Mouse (Mus musculus): Measurements from ENCODE around the gene Banp. TPM values are rescaled to one million over a fixed set of nuclear protein-coding genes. Genes with fewer than 3 reads are reported as not detected.
A peak's percentile ranks its signal among the peaks of the same experiment; 100 is the strongest.

Gene Banp
- total RNA-seq, 2 experiments from 2014 or later: 44.5 to 52.3 TPM

DNA sequence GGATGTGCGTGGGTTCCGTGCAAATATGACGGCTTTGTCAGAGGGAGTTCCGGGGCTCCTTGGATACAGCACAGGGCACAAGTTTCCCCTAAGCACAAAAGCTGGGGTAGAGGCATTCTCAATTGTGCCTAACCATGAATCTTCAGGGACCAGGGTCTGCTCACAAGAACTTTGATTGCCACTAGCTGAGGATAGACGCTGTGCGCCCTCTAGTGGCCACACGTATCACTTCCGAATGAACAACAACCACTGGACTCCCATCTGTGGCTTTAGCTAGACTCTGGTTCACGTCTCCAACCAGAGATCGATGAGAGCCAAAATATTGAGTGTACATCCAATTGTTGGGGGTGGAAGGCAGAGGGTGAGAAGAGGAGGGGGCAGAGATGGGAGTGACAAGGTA is 23.9 kb upstream of the Banp start:
- DNase-seq (ENCODE audit: low spot score in 2 of 2): peak; percentile 82 to 87

DNA sequence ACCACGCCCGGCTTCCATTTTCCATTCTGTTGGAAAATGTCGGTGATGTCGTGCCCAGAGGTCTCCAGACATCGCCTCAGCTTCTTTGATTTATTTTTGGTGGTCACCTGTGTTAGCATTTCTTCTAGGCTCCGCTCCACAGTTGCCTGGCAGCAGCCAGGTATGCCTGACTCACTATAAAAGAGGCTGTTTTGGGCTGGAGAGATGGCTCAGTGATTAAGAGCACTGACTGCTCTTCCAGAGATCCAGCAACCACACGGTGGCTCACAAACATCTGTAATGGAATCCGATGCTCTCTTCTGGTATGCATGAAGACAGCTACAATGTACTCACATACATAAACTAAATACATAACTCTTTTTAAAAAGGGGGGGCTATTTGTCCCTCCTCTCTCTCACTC is 23.3 kb upstream of the Banp start:
- no peak for DNase-seq (ENCODE audit: low spot score in 2 of 2)

DNA sequence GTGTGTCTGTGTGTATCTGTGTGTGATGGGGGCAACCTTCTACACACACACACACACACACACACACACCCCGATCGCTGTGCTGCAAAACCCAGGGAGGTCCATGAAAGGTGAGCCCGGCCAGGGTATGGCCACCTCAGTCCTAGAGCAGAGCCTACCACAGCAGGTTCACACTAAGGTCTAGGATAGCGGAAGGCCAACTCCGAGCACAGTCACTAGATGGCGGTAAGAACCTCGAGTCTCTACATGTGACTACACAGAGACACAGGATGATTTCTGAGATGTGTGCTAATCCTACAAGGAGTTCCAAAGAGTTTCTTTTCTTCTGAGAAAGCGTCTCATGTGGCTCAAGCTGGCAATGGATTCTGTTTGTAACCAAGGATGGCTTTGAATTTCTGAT is 22.2 kb upstream of the Banp start:
- no peak for DNase-seq (ENCODE audit: low spot score in 2 of 2)

DNA sequence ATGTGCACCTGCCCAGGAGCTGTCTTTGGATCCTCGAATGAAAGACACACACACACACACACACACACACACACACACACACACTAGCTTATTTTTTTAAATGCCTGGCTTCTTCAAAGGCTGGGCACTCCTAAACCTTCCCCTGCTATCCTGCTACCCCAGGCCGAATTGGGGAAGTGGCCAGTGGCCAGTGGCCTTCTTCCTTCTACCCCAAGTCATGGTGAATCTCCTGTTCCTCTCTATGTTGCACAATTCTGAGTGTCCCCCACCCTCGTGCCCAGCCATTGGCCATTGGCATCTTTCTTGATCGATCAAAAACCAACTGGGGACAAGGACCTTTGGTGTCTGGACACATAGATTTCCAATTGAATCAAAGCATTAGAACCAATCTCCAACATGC is 19.5 kb upstream of the Banp start:
- no peak for DNase-seq (ENCODE audit: low spot score in 2 of 2)

DNA sequence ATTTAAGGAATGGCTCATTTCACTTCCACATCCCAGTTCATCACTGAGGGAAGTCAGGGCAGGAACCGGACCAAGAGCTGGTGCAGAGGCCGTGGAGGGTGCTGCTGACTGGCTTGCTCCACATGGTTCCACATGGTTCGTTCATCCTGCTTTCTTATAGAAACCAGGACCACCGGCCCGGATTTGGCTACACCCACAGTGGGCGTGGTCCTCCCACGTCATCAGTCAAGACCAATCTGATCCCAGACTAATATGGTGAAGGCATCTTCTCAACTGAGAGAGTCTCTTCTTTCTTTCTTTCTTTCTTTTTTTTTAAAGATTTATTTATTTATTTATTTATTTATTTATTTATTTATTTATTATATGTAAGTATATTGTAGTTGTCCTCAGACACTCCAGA is 18.0 kb upstream of the Banp start:
- no peak for DNase-seq (ENCODE audit: low spot score in 2 of 2)

DNA sequence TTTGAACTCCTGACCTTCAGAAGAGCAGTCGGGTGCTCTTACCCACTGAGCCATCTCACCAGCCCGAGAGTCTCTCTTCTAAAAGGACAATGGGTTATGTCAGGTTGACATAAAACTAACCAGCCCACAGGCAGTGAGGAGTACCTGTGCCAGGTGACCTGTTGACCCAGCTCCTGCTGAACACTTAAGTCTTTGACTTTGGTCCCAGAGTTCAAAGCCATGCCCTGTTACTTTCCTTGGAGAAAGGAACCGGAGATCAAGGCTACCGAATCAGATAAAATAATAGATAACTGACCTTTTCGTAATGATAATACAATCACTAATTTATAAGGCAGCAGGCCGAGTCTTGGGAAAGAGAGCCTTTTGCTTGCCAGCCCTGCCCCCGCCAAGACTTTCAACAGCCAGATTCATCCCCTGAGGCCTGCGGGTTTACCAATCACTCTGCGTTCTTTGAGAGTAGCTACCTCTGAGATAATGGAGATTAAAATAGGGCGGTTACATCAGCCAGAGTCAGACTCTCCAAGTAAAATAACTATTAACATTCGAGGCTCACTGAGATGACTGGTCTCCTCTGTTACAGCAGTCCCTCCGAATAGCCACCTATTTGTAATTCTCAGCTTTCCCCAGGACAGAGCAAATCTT is 17.4 kb upstream of the Banp start:
- DNase-seq (ENCODE audit: low spot score in 2 of 2): no peak

DNA sequence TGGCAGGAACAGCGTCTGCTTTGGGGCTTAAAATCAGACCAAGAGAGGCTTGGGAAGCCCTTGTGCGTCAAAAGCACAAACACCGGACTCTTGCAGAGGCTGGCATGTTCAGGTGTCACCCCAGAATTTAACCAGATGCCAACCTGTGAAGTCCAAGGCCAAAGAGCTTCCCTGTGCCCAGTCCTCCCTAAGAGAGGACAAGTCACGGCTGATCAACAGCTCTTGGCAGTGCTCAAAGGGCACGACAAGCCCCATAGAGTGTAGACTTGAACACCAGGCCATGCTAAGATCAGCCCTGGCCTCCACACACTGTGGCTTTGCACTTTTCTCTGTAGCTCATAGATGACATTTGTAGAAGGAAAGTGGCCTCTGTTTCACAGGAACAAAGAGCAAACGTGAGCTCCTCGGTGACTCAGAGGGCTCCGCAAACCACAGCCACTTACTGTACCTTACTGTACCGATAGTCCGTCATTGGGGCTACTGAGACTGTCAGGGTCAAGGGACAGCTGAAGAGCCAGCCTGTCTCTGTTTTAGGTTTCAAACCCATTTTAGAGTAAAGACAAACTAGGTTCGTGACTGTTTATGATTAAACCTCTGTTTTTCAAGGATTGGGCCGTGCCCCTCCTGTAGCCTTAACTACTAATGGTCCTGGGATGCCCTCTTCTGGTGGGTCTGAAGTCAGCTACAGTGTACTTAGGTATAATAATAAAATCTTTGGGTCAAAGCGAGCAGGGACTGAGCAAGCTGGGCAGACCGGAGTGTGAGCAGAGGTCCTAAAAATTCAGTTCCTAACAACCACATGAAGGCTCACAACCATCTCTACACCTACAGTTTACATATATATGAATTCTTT is 16.7 kb upstream of the Banp start:
- DNase-seq (ENCODE audit: low spot score in 2 of 2): no peak

DNA sequence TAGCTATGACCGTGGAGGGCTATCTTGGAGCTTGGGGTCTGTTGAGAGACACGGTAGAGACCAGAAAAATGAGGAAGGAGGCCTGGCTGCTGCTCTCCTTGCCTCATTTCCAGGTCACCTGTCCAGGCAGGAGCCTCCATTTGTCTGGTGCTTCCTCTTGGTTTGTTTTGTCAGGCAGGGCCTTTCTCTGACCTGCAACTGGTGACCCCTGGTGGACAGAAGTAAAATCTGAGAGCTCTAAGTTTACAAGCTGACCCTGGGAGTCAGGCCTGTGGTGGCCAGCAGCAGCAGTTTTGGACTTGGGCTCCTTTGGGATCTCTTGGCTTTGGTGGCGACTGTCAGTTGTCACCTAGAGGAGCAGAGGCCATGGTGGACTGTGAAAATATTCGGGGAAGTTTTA is 15.0 kb upstream of the Banp start:
- DNase-seq (ENCODE audit: low spot score in 2 of 2): peak in 1 of 2 experiments; percentile 12

DNA sequence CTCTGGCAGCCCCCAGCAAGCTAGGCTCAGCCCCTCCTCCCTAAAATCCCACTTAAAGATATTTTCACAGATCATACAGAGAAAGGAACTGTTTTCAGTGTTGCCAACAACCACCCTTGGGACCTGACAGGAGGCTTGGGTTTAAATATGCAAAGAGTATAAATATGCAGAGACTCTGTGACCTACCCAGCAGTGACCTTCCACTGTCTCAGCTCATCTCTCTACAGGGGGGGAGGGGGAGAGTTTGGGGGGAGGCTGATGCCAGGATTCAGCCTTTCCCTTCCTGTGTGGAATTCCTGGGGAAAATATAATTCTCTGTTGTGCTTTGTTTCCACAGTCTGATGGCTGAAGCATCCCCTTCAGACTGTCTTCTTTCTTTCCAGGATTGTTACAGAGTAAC is 14.6 kb upstream of the Banp start:
- no peak for DNase-seq (ENCODE audit: low spot score in 2 of 2)

DNA sequence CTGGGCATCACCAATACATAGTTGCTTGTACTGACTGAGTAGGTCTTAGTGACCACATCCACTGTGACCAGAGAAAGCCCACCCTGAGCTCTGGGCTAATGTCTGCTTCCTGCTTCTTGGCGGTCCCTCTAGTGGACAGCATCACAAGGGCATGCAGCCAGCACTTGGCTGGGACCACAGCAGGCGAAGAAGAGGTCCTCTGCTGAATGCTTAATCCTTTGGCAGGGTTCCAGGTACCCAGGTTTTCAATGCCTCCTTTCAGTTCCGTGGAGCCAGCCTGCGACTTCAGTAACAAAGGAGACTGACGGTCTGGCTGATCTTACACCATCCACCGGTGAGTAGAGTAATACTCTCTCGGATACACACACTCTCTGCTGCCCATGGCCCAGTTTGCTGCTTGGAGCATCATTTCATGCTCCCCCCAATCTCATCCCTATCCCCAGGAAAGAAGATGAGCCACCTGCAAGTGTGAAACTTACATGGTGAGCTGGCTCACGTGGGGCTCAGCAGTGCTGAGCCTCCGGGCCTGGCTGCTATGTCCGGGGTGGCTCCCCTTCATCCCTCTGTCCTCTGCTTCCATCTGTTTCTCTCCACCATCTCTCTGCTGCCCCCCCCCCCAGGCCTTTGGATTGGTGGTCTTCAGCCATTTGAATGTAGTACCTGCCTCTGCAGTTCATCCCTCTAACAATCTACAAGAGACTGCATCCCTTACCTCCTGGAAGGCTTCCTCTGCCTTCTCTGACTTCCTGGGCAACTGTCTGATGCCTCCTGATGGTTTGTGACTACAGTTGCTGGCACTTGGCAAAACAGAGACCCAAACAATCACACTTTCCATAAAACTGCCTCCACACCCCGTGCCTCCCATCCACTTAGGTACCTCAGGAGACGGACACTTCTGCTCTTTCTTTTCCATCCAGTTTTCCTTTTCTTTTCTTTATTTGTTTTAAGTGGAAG is 13.9 kb upstream of the Banp start:
- DNase-seq (ENCODE audit: low spot score in 2 of 2): peak; percentile 48 to 57

DNA sequence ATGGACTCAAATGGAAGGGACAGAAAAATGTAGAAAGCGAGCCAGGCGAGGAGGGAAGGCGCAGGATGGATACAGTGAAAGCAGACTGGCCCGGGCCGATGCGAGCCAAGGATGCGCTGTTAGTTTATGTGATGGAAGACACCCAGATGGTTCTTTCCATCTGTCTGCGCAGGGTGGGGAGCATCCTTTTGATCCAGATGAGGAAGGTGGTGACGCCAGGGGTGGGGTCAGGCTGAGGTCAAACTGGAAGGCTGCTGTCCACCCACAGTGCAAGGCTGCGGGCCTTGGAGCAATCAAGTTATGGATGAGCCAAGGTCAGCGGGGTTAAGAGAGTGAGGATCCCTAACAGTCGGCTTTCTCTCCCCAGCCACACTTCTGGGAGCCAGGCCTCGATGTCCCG is 13.2 kb upstream of the Banp start:
- DNase-seq (ENCODE audit: low spot score in 2 of 2): no peak

DNA sequence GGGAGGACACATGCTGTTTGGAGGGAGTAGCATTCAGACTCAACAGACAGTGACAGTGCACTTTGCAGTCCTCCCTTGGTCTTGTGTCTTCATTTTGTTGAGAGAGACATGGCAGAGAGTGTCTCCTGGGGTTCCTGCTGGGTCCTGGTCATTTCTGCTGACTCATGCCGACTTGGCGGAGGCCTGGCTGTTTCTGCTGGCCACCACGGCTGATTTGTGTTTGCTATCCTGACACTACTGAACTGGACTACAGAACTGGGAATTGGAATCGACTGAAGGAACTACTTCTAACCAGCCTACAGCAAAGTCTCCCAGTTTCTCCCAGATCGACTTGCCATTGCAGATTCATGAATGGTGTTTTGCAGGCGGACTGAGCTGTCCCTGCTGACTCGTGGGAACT is 10.8 kb upstream of the Banp start:
- DNase-seq (ENCODE audit: low spot score in 2 of 2): no peak

DNA sequence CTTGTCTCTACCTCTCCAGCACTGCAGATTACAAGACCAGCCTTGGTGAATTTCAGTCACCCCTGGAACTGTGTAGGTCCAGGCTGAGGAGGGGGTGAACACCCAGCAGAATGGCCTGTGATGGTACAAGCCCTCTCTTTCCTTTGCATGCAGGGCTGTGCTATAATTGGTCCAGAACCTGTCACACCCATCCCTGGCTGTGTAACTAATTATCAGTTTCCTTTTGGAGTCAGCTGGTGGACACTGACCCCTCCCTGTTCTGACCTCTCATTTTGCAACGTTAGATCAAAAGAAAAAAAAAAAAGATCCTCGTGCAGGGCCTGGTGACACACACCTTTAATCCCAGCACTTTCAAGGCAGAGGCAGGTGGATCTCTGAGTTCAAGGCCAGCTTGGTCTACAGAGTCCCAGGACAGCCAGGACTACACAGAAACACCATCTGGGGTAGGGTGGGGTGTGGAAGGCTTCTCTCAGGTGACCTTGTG is 6.5 kb upstream of the Banp start:
- DNase-seq (ENCODE audit: low spot score in 2 of 2): no peak

DNA sequence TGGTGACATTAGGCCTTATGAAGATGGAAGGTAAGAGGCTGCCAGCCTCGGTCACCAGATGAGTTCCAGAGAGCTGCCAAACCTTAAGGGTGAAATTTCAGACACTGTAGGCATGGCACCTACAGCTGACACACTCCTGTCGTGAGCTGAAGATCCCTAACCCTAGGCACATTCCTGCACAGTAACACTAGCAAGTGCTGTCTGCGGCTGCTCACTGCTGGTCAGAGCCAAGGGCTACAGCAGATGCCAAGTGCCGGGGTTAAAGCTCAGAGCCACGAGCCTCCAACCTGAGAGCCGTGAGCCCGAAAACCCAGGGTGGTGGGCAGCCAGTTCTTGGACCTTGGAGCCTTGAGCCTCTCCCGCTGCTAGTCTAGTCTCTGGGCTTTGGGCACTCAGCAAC is 5.8 kb upstream of the Banp start:
- DNase-seq (ENCODE audit: low spot score in 2 of 2): no peak

DNA sequence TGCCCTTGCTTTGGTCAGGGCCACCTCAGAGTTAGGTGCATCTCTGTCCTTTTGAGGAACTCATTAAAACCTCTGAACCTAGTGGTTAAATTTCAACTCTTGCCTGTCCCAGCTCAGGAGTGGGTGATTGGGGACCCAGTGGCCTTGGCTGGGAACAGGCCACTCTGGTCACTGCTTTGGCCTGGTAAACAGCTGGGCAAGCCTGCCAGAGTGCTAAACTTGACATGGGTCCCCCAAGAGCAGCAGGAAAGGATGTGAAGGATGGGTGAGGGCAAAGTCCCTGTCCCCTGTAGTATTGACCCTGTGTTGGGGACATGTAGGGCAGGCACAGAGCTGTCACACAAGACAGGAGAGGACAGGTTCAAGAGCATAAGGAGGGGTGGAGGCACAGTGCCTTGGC is 4.7 kb upstream of the Banp start, which contains the start of gene Car5a:
Gene Car5a, minus strand, starts transcription at position 74 of the 400 bp plus-strand sequence.
- DNase-seq (ENCODE audit: low spot score in 2 of 2): no peak

DNA sequence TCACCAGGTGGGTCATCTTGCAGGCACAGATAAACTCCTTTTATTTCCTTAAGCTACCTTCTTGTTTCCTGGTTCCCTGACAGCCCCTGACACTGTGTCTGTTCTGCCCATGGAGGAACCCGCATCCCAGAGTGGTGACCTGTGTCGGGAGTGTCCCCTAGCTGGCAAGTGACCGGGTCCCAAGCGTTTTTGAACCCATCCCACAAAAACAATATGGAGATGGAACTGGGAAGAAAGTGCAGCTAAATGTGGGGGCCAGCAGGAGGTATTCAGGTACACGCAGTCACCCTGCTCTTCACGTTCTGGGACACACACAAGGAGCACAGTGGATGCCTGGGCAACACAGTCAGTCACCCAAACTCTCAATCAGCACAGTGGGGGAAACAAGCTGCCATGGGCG is 3.2 kb upstream of the Banp start:
- DNase-seq (ENCODE audit: low spot score in 2 of 2): no peak

DNA sequence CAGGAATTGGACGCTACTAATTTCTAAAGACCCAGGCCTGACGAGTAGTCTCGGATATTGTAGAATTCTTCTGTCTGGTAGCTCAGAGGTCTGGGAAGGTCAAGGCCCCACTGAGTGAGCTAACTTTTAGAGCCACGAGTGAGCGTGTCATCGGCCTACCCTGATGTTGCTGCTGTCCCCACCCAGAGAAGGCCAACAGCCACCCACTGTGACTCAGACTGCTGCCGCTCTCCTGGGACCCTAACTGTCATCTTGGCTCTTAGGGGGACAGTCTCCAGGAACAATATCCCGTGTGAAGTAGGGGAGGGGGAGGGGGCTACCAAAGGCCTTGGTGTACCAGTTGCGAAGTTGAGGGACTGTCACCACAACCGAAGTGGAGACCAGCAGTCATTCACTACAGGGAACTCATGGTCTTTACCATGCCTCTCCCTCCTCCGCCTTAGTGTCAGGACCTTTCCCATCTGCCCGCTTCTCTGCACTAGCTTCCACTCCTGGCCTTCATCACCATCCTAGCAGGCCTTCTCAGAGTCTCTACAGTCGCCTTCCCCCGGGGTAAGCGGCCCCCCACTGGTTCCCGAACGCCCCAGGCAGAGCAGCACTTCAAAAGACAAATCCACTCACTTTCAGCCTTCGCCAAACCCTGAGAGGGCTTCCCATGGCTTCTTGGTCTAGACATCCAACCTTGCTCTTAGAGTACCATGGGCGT is 2.4 kb upstream of the Banp start:
- DNase-seq (ENCODE audit: low spot score in 2 of 2): no peak

DNA sequence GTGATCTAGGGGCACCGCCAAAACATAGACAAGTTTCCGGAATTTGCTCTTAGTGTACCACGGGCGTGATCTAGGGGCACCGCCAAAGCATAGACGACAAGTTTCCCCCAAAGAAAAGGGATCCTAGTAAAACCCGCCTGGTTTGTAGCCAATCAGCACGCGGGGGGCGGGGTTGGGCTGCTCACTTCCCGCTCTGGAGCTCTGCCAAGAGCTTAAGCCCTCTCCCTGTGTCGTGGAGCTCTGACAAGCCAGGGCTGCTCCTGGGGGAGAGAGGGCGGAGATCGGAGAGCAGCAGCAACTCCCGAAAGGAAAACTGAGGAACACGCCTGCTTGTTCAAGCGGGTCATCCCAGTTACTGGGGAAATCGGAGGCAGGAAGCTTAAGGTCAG is 1.8 kb upstream of the Banp start:
- peak; percentile 42 to 58 for DNase-seq (ENCODE audit: low spot score in 2 of 2)

DNA sequence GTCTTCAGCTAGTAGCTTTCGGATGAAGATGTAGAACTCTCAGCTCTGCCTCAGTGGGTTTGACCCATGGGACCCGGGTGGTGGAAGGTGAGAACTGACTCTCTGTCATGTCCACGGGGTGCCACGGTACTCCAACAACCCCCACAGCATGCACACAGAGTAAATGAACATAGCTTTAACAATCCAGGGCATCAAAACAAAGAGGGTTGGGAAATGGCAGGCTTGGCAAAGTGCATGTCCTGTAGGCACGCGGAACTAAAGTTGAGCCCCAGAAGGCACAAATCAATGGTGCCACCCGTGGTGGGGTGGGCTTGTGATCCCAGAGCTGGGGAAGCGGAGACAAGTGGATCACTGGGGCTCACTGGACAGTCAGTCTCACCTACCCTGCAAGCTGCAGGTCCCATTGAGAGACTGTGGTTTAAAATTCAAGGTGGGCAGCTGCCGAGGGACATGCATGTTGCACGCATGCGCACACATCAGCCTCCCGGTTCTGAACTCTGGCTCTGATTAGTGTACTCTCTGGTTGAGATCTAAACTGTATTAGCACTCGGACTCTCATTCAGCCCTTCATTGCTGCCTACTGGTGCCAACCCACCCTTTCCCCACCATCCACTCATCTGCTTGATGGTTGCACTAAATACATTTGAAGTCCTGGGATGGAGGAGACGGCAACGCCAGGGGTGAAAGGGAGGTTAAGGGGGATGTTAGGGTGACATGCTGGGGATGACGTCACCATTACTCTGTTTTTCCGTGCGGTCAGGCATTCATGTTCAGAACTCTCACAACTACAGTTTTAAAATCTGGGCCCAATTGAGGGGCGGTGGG is 1.0 kb upstream of the Banp start:
- DNase-seq (ENCODE audit: low spot score in 2 of 2): no peak
